Mouse (Mus musculus) B cell, adult 2 months (primary cell): ENCODE measurements around the gene Wwox.

Source experiments
- DNase-seq, 2 experiments: peaks; one replicate each; pipeline ENCODE4 v3.0.0; 2022

Wwox gene

DNA sequence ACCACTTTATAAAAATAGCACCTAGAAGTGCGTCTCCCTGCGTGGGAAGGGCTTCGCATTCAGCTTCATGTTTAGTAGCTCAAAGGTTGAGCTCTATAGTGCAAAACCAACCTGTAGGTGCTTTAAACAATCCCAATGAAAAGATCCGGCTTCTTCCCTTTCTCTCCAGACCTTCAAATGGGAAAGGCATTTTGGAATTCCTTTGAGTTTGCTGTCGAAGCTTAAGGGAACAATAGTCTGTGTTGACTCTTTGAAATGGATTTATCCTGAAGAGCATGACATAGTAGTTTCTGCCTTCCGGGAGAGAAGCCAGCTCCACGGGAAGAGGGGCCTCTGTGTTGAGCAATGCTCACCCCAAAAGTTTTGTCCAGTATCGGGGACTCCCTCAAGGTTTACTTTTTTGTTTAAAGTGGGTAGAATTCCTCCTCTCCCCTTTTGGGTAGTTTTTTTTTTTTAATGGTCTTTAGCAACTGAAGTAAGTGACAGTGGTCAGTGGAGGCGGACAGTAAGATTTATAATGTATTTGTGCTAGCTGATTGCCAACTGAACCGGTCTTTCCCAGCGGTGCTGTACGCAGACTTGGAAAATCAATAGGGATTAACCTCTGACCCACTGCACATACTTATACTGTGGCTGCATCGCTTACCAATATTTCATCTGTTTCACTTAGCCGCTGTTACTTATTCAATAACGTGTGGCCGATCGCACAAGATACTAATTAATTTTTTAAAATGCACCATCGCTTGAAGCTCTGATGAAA is 312.1 kb downstream of the Wwox start:
- DNase-seq = no peak

DNA sequence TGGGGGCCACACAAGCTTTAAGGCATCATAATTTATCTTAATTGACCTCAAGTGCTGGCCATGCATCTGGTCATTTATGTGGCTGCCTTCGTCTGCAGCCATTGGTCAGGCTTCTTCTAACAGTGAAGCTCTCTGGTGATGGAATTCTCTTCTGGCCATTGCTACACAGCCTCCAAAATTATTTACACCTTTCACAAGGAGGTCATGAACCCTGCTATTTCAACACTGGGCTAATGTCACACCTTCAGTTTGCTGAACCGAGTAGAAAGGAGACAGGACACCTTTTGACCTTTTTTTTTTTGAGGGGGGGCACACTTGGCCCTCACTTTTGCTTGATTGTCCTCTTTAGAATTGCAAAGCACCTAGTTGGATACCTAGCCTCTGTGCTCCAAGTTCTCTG is 320.2 kb downstream of the Wwox start:
- no peak for DNase-seq

DNA sequence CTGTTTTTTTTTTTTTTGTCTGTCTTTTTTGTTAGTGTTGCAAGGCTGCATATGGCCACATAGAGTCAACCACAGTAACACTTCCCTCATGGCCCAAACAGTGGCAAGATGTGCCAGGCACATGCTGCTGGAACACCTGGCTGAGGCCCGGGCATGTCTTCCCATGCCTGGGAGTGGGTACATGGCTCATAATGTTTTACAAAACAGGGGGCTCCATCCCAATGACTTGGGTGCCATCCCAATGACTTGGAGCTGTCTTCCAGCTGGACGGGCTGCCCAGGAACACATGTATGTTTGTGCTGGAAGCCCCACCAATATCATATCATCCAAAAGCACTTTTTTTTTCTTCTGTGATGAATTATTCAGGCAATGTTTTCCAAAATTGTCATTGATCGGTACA is 329.1 kb downstream of the Wwox start:
- no peak for DNase-seq

DNA sequence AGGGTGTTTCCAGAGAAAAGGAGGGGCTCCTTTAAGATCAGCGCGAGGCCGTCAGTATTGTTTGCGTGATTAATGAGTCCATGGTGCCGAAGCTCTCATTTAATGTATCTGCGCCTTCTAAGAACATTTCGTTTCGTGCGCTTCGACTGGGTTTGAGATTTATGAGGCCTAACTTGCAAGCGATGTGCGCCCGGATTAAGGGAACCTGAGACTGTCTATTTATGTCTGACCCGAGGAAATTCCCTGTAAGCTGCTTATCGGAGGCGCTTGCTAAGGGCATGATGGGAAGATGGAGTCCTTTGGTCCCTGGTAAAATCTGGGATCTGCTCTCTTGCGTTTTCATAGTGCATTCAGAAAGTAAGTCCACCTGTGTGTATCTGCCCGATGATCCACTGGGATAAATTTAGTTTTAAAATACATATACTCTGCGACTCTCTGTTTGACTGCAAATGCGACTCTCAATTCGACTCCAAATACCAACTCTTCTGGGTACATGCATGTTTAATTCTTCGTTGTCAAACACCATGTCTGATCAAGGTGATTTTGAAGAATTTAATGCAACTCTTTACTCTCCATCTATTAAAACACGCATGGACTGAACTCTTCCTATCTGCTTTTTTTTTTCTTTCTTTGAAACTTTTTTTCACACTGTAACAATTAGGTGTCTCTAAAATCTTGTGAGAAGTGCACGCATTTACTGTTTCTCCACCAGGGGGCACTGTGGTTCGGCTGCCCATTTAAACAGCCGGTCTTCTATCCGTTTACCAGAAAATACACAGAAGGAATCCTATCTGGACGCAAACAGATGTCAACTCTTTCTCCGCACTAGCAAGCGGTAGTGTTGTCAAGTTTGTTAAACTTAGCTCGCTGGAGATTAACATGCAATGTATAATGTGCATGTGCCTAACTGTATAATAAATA is 331.7 kb downstream of the Wwox start:
- peak; percentile 84 to 85 for DNase-seq

DNA sequence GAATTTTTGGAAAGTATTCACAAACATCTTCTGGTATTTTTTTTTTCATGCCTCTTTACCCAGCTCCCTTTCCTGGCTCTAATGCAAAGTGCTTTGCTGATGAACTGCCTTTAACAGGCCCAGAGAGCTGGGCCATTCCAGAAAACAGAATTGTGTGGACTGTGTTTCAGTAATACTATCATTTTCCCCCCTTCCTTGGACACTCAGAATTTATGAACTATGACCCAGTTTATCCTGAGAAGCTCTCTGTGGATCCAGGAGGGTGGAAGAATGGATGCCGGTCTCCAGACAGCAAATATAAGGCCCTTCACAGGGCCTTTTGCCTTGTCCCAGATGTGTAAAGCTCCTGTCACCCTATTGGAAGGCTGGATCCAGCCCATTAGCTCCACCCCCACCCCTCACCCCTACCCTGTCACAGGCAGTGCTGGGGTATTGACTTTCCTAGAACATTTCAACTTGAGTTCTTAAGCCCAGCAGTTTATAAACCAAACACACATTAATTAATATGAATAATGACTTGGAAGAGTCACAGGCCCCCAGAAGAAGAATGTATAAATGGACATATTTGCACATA is 332.9 kb downstream of the Wwox start:
- no peak for DNase-seq

DNA sequence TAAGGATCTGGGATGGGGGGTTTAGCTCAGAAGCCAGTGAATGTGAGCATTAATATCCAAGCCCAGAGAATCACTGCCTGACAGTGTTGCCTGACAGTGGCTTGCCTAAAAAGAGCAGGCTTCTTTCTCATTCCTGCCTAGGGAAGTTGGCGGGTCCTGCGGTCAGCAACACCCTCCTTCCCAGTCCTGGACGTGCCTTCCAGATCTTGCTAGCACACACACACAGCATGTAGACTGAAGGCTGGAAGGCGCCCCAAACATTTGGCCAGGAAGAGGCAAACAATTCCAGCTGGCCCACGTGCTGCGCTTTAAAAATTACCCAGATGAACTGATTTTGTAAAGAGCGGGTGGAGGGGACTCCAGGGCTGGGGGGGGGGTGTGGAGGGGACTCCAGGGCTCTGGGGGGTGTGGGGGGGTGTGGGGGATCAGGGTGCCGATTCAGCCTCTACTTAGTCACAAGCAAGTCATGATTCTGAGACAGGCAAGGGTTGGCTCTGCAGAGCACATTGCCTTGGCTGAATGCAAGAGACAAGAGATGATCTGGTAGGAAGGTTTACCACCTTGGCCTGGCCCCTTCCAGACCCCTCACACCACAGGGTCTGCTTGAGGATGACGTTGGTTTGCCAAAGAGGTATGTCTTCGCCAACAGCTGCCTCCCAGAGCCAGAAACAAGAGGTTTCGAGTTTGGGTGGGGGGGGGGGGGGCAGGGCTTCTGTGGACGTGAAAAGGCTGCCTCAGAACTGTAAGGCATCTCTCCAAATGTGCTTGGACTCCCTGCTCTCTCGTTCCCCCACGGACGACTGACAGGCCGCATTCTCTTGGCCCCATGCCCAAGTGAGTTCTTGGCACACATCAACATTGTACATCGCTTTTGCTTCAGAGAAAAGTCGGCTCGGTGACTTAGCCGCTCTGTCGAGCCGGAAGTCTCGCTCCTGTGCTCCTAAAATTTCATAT is 334.3 kb downstream of the Wwox start:
- DNase-seq = no peak

DNA sequence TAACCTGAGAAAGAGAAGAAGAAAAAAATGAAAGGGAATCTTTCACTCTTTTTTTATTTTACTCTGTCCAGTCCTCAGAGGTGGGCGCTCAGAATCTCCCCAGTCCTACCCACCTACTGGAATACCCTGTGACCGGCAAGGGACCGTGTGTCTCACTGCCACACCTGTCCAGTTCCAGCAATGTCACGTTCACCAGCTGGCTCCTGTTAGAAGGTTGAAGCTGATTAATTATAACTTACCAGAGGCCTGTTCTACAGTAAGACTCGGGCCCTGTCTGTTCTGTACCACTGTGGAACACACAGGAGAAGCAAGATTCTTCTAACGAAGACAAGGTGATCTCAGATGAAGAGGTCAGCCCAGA is 334.9 kb downstream of the Wwox start:
- DNase-seq = no peak

DNA sequence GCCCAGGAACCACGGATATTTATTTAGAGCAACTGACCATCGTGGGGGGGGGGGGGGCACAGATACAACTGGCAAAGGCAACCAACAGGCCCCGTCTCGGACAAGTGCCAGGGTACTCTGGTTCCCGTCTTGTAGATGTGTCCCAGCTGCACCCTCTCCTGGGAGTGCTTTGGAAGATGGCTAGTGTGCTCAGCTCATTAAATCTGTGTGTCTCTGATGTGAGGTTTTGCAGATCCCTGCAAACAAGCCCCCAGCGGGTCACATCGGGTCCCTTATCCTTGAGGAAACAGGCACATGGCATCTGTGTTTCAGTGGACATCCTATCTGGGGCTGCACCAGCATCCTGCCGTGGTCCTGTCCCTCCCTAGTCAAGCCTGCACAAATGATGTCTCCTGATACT is 336.1 kb downstream of the Wwox start:
- no peak for DNase-seq

DNA sequence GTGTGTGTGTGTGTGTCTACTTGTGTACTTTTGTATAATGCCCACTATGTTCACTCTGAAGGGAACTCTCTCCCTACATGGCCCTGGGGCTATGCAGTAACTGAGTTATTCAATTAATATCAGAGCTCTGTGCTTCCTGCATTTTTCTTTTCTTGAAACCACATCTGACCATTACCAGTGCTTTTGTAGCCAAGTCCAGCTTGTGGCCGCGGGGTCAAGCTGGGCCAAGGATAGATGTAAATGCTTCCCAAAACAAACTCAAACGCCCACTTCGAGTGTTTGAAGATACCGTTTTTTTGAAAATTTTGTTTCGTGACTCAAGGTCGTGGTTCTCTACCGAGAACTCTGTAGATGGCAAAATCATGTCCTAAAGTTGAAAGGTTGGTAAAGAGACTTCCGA is 337.2 kb downstream of the Wwox start:
- no peak for DNase-seq

DNA sequence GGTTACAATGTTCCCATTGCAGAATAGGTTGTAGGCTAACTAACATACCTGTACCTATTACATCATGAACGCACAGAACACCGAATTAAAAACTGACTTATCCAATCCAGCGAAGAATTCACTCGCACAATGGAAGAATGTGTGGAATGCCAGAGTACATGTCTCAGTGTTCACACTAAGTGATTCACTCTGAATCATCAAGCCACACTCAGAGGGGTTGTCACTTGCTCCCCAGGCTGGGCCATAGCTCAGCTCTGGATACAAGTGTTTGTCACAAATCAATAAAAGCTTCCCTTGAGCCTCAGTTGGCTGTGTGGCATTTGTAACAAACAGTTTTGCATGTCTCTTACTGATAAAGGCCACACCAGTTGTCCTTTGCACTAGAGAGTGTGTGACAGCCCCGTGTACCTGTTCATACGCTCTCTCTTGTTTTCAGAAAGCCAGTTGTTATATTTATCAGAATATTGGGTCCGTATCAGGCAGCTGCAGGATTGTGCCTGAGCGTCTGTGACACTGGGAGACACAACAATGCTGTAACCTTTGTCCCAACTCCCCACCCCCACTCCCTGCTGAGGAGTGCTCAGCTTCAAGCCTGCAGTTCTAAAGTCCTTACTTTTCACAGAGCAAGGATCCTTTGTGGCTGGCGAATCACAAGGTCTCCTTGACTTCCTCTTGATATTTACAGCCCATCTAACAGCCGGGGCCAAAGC is 338.0 kb downstream of the Wwox start:
- DNase-seq = no peak

DNA sequence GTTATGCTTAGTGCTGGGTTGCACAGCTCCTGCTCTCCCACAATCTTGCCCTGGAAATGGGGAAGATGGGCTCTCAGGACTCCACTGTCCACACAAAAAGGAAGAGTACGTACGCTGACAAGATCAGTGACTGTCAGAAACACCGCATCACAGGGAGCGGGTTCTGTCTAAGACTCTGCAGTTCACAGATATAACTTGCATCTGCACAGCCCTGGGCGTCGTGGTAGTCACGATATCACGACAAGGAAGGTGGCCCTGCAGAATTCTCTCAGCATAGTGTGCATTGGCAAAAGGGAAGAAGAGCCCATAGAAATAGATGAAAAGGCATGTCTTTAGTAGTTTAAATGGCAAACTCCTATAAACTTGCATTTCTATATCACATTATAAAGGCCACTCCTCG is 339.5 kb downstream of the Wwox start:
- DNase-seq = no peak

DNA sequence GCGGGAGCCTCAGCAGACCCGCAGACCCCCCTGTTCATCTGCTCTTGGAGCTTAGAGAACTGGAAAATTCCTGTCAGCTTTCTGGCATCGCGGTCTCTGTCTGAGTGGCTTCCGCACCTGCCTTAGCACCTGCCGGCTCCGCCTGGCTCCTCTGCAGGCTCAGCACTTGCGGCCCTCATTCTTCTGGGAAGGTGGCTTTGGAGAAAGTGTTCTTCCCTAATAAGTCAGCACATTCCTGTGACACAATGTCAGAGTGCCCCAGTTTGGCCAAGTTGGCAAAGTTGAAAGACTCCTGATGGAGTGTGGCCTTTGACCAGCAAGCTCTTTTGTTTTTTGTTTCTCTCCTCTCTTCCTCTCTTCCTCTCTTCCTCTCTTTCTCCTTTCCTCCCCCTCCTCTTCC is 343.9 kb downstream of the Wwox start:
- DNase-seq = no peak

DNA sequence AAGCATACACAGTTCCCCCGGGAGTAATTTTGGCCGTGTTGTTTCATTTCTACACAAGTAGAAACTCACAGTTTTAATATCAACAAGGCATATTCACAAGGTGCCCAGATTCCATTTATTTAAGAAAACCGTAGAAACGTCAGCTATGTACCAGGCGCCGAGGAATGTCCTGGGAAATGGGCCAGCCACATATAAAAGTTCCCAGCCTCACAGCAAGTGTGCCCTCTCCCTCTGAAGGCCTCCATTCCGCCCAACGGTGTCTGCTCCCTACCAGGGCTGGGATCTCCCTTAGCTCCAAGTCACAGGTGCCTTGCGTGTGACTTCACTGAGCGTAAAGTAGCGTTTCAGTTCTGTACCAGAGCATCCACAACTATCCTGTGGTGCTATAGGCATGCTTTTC is 346.4 kb downstream of the Wwox start:
- DNase-seq = no peak

DNA sequence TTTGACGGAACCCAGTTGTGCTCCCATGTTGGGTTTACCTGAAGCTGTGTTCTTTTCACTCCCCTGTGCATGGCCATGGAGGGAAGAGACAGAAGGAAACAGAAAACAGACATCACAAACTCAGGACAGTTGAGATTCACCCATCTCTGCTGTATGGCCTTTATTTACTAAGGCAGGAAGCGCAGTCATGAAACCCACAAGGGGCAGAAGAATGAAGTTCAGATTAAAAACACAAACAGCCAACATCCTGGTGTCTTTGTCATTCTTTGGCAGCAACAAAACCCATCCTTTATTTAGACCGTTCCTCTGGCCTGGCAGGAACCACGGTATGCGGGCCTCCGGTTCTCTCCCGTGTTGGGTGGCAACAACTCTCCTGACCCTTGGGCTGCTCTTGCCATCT is 350.2 kb downstream of the Wwox start:
- peak; percentile 21 to 28 for DNase-seq

DNA sequence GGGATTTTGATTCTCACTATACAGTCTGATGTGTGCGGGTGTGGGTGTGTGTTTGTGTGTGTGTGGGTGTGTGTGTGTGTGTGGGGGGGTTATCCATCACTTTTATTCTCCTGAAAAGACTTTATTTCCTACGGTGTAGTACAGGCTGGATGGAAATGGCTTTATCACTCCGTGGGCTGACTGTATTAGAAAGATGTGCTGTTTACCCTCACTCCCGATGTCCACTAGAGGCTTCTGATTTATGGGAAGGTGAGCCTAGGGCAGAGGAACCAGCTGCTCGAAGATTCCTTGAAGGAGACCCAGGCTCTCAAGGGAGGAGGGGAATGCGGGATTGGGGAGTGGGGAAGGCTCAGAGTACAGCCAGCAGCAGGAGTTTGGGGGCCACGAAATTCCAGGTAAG is 351.3 kb downstream of the Wwox start:
- DNase-seq = no peak

DNA sequence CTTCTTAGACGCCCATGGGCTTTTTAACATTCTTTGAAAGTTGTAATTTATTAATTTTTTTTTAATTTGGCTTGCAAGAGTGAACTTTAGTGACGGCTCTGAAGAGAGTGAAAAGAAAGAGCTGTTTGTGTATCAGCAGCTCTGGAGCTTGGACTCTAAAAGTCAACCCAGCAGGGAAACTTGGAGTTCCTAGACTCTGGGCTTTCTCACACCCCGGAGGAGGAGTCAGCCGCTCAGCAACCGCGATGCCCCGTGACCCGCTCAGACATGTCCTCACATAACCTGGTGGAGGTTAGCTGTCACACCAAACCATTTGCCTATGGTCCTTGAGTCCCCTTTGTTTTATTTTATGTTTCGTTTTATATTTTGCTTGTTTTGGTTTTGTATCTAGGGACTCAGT is 354.2 kb downstream of the Wwox start:
- no peak for DNase-seq

DNA sequence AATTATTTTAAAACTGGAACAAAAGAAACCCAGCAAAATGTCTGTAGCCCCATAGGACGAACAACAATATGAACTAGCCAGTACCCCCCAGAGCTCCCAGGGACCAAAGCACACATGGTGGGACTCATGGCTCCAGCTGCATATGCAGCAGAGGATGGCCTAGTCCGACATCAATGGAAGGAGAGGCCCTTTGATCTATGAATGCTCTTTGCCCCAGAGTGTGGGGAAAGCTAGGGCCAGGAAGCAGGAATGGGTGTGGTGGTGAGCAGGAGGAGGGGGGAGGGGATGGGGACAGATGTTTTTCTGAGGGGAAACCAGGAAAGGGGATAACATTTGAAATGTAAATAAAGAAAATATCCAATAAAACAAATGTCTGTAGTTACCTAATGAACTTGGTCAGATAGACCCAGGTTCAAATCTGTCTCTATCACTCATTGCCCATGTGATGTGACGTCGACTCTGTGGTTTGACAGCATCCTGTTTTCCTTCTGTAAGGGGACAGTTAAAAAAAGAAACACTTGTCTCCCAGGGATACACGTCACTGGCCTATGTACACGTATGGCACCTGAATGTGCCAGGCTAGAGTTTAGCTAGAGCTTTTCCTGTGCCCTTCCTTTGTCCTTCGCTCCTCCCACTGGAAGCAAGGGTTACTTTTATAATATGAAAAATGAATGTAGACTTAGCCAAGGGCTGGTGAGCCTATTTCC is 362.1 kb downstream of the Wwox start:
- DNase-seq = peak; percentile 74 to 79

DNA sequence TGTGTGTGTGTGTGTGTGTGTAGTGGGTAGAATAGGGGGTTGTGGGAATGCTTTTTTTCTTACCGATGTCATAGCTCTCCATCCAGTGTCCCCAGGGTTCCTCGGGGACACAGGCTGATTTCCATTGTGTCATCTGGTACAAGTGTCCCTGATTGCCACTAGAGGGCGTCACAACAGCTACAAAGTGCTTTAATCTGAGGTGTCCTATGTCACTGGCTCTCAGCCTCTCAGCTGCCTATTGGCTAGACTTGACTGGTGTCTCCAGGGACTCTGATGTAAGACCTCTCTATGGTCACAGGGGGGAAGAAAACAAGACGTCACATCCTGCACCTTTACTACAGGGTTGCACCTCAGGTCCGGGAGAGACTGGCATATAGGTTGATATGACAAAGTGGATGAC is 363.7 kb downstream of the Wwox start:
- DNase-seq = peak; percentile 71 to 78

DNA sequence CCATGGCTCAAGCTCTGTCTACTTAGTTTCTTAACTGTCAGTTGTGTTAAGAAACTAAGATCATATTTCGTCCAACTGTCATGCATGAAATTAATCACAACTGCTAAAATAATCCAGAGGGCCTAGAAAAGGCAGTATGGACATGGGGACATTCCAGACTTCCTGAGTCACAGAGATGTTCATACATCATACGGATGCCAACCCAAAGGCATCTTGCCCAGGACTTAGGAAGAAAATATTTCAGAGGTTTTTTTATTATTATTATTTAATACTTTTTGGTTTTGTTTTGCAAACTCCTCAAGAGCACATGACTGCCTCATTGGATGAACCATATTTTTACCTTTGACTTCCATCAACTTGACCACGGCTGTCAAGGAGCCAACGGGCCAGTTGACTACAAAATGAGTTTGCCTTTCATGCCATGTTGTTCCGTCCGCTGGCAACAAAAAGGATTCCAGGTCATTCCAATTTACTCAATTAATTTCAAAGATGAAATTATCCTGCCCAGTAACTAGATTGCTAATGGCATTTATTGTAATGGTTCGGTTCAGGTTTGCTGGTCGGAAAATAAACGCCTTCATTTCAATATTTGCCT is 367.5 kb downstream of the Wwox start:
- DNase-seq = no peak

DNA sequence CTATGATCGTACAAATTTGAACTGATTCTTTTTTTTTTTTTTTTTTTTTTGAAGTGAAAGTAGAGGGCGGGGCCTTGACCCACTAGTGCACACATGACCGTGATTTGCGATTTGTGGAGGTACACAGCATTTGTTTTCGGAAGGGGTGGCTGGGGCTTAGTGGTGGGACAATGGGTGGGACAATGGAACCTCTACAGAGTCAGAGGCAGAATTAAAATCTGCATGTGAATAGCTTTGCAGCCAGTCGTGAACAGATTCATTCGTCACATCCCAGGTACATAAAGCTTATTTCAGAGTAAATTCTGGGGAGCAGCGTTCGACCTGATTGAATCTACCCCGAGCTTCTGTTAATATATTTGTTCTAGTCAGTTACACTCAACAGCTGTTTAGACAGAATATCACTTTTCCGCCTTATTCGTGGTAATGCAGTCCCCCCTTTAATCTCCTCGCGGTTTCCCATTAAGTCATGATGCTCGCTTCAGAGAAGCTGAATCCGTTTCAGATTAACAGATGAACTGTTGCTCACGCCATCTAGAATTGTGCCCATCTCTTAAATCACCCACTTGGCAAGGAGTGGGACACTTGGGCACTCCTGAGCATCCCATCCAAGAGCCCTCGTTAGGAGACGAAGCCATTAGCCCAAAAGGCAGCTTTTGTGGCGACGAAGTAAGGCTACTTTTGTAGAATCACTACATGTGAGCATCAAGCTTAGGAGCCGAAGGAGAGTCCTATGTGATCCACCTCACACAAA is 368.4 kb downstream of the Wwox start:
- DNase-seq = no peak
